Mouse (Mus musculus) retina, embryonic 14.5 days (tissue): ENCODE results near the gene Hspb2.

Source experiments
- DNase-seq: peaks from one replicate; pipeline ENCODE4 v3.0.0-alpha.2; 2015; ENCODE audit warnings: low spot score

Hspb2 gene

DNA sequence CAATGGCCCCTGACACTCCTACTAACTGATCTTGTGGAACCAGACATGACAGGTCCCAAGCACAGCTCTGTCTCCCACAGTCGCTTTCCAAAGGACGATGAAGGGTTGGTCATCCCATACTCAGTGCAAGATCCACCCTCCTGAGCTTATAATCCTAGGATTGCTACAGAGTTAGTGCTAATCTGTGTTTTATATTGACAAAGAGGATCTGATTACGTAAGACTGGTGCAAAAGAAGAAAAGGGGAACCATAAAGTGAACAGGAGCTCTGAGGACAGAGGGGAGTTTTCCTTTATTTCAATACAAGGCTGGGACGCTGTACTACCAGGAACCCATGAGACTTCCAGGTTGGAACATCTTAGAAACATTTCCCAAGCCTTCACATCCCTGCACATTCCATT, 40.8 kb downstream of the Hspb2 start:
- no peak for DNase-seq

DNA sequence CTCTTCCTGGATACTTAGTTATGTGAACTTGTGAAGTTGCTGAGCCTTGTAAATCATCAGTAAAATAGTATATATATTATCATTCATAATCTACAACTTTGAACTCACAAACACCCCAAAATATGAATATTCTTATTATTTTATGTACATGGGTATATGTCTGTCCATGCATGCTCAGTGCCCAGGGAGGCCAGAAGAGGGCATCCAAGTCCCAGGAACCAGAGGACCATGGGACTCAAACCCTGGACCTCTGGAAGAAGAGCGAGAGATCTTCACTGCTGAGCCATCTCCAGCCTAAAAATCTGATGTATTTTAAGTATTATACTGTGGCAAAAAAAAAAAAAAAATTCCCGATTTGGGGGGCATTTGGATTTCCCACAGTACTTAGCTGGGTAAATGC, 43.0 kb downstream of the Hspb2 start:
- DNase-seq, result peak; percentile 60

DNA sequence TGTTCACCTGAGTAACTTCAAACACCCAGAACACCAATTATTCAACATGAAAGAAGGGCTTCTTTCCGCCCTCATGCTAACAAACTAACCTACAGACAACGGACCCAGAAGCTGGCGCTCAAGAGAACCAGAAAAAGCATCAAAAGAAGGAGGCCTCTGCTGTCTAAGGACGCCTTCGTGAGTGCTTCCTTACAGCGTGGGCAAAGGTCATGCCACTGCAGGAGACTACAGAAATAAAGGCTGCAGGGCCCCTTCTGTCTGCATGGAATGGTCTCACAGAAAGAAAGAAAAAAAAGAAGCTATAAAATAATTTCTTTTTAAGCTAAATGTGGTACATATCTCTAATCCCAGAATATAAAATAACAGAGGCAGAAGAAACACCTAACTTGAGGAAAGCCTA, 47.2 kb downstream of the Hspb2 start:
- no peak for DNase-seq
